Mouse (Mus musculus) lung, postnatal 36 days (tissue): Measurements from ENCODE around the gene 4930590J08Rik.

Source experiments
- DNase-seq: peaks from one replicate; pipeline ENCODE4 v3.0.0; 2022; ENCODE audit warnings: mixed read lengths

4930590J08Rik gene

GRCm38 (mm10) chr6:91965060-91965459, 62.5 kb downstream of the 4930590J08Rik start:
- DNase-seq: no peak

GRCm38 (mm10) chr6:91966006-91966405, 63.4 kb downstream of the 4930590J08Rik start:
- no peak for DNase-seq

DNA sequence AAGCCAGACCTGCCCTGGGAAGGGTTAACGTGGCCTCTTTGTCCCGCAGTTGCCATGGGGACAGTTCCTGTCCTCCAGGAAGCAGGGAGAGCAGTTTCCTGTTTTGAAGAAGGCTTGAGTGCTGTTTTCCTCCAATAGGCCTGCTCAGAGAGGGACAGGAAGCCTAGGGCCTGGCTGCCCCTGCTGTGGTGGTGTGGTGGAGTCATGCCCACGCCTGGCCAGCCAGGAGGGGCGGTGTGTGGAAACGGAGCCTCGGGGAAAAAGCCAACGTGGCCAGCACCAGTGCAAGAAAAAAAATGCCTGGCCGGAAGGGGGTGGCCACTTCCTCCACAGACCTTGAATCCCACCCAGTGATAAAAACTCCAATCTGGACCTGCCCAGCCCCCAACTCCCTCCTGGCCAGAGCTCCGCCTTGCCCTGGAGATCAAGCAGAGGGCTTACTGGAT, 69.6 kb downstream of the 4930590J08Rik start:
- DNase-seq: peak; percentile 89

DNA sequence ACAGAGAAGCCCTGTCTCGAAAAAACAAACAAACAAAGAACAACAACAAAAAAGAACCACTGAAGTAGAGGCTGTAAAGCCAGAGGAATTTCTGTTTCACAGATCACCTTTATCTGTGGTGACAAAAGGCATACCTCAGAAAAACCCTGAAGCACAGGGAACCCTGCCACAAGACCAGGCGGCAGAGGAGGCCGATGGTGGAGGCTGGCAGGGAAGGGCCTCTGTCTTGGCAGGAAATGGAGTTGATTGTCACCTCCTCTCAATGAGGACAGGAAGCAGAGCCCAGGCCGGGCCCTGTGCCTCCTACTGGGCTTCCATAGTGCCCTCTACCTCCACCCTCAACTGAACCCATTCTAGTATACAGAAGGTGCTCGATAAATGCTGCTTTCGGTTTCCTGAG, 71.4 kb downstream of the 4930590J08Rik start:
- peak; percentile 42 for DNase-seq

GRCm38 (mm10) chr6:91978371-91979300, 76.0 kb downstream of the 4930590J08Rik start, which contains the start of gene Fgd5:
Gene Fgd5 (plus strand): TSS chr6:91978878.
- DNase-seq: peak; percentile 67

GRCm38 (mm10) chr6:91979301-91979996, 76.8 kb downstream of the 4930590J08Rik start:
- peak; percentile 28 for DNase-seq

DNA sequence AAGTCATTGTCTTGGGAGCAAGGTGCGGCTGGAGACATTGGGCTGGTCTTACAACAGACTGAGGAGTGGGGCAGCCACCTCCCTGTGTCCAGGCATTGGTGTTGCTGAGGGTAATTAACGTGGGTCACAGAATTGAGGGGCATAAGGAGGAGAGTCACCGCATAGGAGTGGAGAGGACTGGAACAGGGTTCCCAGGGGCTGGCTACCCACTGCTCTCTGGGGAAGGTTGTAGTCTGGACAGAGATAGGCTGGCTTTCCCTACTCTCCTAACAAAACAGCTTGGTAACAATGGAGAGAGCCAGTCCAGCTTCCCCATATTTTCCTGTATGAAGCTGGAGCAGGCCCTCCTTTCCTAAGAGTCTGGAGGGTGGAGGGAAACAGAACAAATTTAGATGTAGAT, 77.4 kb downstream of the 4930590J08Rik start:
- DNase-seq: no peak

DNA sequence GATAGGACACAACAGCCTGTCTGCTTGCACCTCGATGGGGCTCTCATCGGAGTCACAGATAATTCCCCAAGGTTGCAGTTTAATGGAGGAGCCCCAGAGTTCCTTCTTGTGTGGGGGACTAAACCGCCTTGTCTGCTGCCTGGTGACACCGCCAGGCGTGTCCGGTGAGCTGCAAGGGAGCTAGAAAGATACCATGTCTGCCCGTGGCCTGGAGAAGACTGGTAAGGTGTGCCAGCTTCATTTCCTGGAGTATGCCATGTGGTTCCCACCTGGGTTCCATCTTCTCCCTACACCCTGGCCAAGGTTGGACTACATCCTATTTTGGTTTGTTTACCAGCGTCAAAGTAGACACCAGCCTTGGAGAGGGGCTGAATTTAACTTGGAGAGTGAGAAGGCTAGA, 87.5 kb downstream of the 4930590J08Rik start:
- no peak for DNase-seq

GRCm38 (mm10) chr6:91992823-91993222, 90.2 kb downstream of the 4930590J08Rik start:
- DNase-seq: peak; percentile 20

- no peak for DNase-seq
Measured at GRCm38 (mm10) chr6:91993795-91994505, 91.3 kb downstream of the 4930590J08Rik start.

DNA sequence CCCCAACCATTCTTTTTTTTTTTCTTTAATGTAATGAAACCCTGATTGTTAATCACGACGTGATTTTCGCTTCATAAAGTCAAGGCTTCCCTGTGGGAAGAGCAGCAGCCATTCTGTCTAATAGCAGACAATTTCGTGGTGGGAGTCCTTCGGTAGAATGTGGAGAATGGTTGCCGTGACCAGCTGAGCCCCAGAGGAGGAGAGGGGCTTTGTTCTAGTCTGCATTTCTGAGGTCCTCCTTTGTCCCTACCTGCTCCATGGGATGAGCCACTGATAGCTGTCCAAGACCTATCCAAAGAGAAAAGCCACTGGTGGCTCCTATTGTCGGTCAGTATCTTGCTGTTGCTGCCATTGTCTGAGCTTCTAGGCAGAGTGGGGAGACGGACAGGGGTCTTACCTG, 93.5 kb downstream of the 4930590J08Rik start:
- DNase-seq: no peak
